Mouse (Mus musculus) ES-E14 (cell line): ENCODE data around the gene Ubac1. TPM values are rescaled to one million over a fixed set of nuclear protein-coding genes. Genes with fewer than 3 reads are reported as not detected.

ENCODE experiments used
- DNase-seq: peaks from one replicate; pipeline ENCODE4 v3.0.0-alpha.2; 2013; ENCODE audit warnings: low read depth, low spot score
- H3K27ac ChIP-seq: 2 replicates; pipeline ENCODE4 v1.5.1; 2012; ENCODE audit warnings: low read depth, mild to moderate bottlenecking, low read length, moderate library complexity, mixed read lengths; ENCODE audit not compliant: poor library complexity, insufficient read depth, severe bottlenecking
- H3K36me3 ChIP-seq: 2 replicates; pipeline ENCODE4 v1.6.1; 2012; ENCODE audit warnings: mild to moderate bottlenecking, low read length, moderate library complexity, mixed read lengths; ENCODE audit not compliant: control insufficient read depth, poor library complexity, insufficient read depth, severe bottlenecking
- H3K4me1 ChIP-seq, 2 experiments: fragments of 150-350 bp in 1 of 2; sonication (generic) in 1 of 2; 2 replicates each; pipeline ENCODE4 v1.6.1; 2012; ENCODE audit warnings: low read length in 2 of 2, mild to moderate bottlenecking in 1 of 2, mixed read lengths in 1 of 2; ENCODE audit not compliant: control insufficient read depth in 2 of 2, insufficient read depth in 2 of 2, poor library complexity in 1 of 2
- H3K4me3 ChIP-seq, 2 experiments: fragments of 150-350 bp in 1 of 2; sonication (generic) in 1 of 2; 2 replicates each; pipeline ENCODE4 v1.5.1; 2012; ENCODE audit warnings: low read length in 2 of 2, low read depth in 1 of 2, mild to moderate bottlenecking in 1 of 2, mixed read lengths in 1 of 2; ENCODE audit not compliant: insufficient read depth in 1 of 2, poor library complexity in 1 of 2, severe bottlenecking in 1 of 2
- H3K9ac ChIP-seq: 2 replicates; pipeline ENCODE4 v1.6.1; 2012; ENCODE audit warnings: low read depth, mild to moderate bottlenecking, low read length, mixed read lengths; ENCODE audit not compliant: poor library complexity, insufficient read depth, severe bottlenecking
- H3K9me3 ChIP-seq: fragments of 150-350 bp; sonication (generic); 2 replicates; pipeline ENCODE4 v1.6.1; 2012; ENCODE audit warnings: low read depth, mild to moderate bottlenecking, low read length; ENCODE audit not compliant: control insufficient read depth, insufficient read depth
- CHD2 ChIP-seq: IDR thresholded peaks from 2 replicates; pipeline ENCODE4 v1.6.1; 2014; ENCODE audit warnings: mild to moderate bottlenecking, low read depth, low read length, inconsistent platforms
- HCFC1 ChIP-seq: IDR thresholded peaks from 2 replicates; pipeline ENCODE4 v1.6.1; 2012; ENCODE audit warnings: low read length, inconsistent platforms, borderline replicate concordance; ENCODE audit not compliant: insufficient read depth
- MAFK ChIP-seq: IDR thresholded peaks from 2 replicates; pipeline ENCODE4 v1.6.1; 2014; ENCODE audit warnings: mild to moderate bottlenecking, low read depth, low read length, inconsistent platforms; ENCODE audit not compliant: insufficient read depth
- ZC3H11A ChIP-seq: IDR thresholded peaks from 2 replicates; pipeline ENCODE4 v1.6.1; 2012; ENCODE audit warnings: low read depth, mild to moderate bottlenecking, inconsistent platforms, low read length, borderline replicate concordance
- ZNF384 ChIP-seq: IDR thresholded peaks from 2 replicates; pipeline ENCODE4 v1.6.1; 2012; ENCODE audit warnings: low read depth, low read length, inconsistent platforms
- in situ Hi-C, 2 experiments: fragments of 600-800 bp; cut with MboI; formaldehyde crosslinking; loops; one replicate each; pipeline ENCODE4 v1.15.1; 2025; ENCODE audit warnings: low sequenced_read_pairs in 2 of 2, inconsistent platforms in 1 of 2; ENCODE audit not compliant: unreplicated experiment in 2 of 2
- total RNA-seq: library from RNA; depleted of rRNA; stranded (reverse); fragments of 300-350 nt; gene quantifications from 2 replicates; pipeline ENCODE4 v1.2.3, GENCODE M21; 2012

Gene Ubac1
- total RNA-seq, 1 experiment = 88.4 TPM

GRCm38 (mm10) chr2:26062742-26063427 lies 41.3 kb upstream of the Ubac1 start:
- Histone ChIP-seq H3K9me3 (no peaks in the 10 kb centered on the region), H3K4me1 (peaks cover 0 to 8% of the 10 kb centered on the region in 2 experiments; a peak in 1 of 4 replicates), H3K9ac (no peak overlapping the region), H3K27ac (no peak overlapping the region), H3K36me3 (no peaks in the 10 kb centered on the region), H3K4me3 (no peak overlapping the region)
- DNase-seq = no peak
- TF ChIP-seq ZNF384 (no peak), MAFK (no peak), HCFC1 (no peak), CHD2 (no peak), ZC3H11A (no peak)
- in situ Hi-C loops = no loop called here

DNA sequence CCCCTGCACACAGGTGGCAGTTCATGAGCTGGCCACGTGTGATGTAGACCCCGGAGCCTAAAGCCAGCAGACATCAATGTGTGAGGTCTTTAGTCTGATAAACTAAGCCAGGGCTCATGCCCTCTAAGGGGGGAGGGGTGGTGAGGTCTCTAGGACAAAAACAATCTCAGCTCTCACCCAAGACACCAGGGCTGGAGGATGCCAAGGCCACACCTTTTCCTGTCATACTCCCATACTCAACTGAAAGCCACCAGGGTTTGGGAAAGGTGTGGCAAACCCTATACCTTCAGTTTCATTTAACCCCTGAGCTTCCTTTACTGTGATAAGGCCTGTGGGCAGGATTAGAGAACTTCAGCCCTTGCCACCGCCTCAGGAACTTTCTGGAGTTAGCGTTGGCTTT lies 40.7 kb upstream of the Ubac1 start:
- no peak overlapping the region for H3K27ac ChIP-seq
- no peak overlapping the region for H3K9ac ChIP-seq
- no peak overlapping the region for H3K4me3 ChIP-seq
- H3K9me3 ChIP-seq = no peaks in the 10 kb centered on the region
- in situ Hi-C loops = no loop called here
- H3K4me1 ChIP-seq = peaks cover 0 to 12% of the 10 kb centered on the region in 2 experiments; a peak in 2 of 4 replicates
- no peaks in the 10 kb centered on the region for H3K36me3 ChIP-seq
- no peak for DNase-seq
- TF ChIP-seq ZC3H11A (no peak), ZNF384 (no peak), CHD2 (no peak), HCFC1 (no peak), MAFK (no peak)

GRCm38 (mm10) chr2:26061018-26061666 lies 39.6 kb upstream of the Ubac1 start:
- Histone ChIP-seq H3K4me3 (no peak overlapping the region), H3K36me3 (no peaks in the 10 kb centered on the region), H3K27ac (no peak overlapping the region), H3K9me3 (no peaks in the 10 kb centered on the region), H3K4me1 (peaks cover 6 to 22% of the 10 kb centered on the region in 2 experiments; a peak in 3 of 4 replicates), H3K9ac (no peak overlapping the region)
- DNase-seq = no peak
- TF ChIP-seq CHD2 (no peak), HCFC1 (no peak), ZNF384 (no peak), ZC3H11A (no peak)
- in situ Hi-C loops = no loop called here

DNA sequence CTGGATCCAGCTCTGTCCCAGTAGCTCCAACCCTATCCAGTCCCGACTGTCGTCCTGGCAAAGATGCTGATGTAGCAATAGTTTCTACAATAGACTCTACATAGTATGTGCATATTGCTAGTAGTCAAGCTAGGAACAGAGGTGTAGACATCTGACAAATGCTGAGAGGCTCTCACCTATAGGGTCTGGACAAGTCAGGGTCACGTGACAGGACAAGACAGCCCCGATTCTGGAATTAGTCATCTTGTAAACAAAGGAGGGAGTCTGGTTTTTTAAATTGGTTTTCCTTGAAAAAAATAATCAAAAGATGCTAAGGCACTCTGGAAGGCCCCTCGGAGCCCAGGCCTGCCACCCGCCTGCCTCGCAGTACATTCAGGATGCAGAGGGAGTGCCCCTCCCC lies 35.5 kb upstream of the Ubac1 start:
- Histone ChIP-seq H3K27ac (no peak overlapping the region), H3K9me3 (no peaks in the 10 kb centered on the region), H3K36me3 (no peaks in the 10 kb centered on the region), H3K9ac (no peak overlapping the region), H3K4me1 (peaks cover 14 to 32% of the 10 kb centered on the region in 2 experiments), H3K4me3 (no peak overlapping the region)
- TF ChIP-seq ZNF384 = no peak
- no peak for TF ChIP-seq MAFK
- TF ChIP-seq HCFC1 = no peak
- no peak for TF ChIP-seq ZC3H11A
- TF ChIP-seq CHD2 = no peak
- no peak for DNase-seq
- in situ Hi-C loops = no loop called here
